Mouse (Mus musculus): Measurements from ENCODE around the gene Fbxw9. TPM values are rescaled to one million over a fixed set of nuclear protein-coding genes. Genes with fewer than 3 reads are reported as not detected.

Gene Fbxw9
- polyA plus RNA-seq, 1 experiment from 2014 or later, result 28.2 TPM

DNA sequence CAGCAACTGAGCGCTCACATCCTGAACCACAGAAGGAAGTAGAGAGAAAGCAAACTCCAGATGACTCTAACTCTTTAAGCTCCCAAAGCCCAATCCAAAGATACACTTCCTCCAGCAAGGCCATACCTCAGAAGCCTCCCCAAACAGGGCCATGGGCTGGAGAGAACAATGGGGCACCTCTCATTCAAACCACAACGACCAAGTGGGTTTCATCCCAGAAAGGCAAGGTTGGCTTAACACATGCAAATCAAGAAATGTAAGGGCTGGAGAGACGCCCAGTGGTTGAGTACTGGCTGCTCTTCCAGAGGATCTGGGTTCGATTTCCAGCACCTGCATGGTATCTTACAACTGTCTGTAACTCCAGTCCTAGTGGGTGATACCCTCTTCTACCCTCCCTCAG lies 55.6 kb downstream of the Fbxw9 start:
- H3K4me1 ChIP-seq (replicated peaks; ENCODE audit: control insufficient read depth, insufficient read depth, low read length), result no peaks in the 10 kb centered on the region
- H3K27ac ChIP-seq (ENCODE audit: low read length), result no peak overlapping the region
- no peak overlapping the region for H3K4me3 ChIP-seq (ENCODE audit: low read length)
- no peaks in the 10 kb centered on the region for H3K9me3 ChIP-seq (ENCODE audit: control insufficient read depth, low read length)
- ATAC-seq (ENCODE audit: low read depth), result no peak
- H3K4me2 ChIP-seq (ENCODE audit: low read depth, low read length), result no peak overlapping the region
- peaks cover 8% of the 10 kb centered on the region for H3K36me3 ChIP-seq (ENCODE audit: control insufficient read depth, insufficient read depth, low read length)
- no peak overlapping the region for H3K9ac ChIP-seq (ENCODE audit: low read length)
- WGBS, result 74% methylated on average over 4 of the region's 4 CpGs
- no peaks in the 10 kb centered on the region for H3K27me3 ChIP-seq (ENCODE audit: control insufficient read depth, insufficient read depth, low read depth, low read length)

Small RNA genes within 50 kb of the gene (microRNA-seq; reads per million reads assigned to microRNA genes)
- gene Gm23388 (1.8 reads per million), gene Mir7070 (0.59 reads per million)

Other genes starting within 250 kb of the Fbxw9 start
- 6.3 and 6.5 TPM in 2 replicates for gene Dand5, start 237.2 kb upstream of the Fbxw9 start, polyA plus RNA-seq (2015; fragmentation: Nextera tagmentation; extraction: Ambion mirVana)
- gene Gadd45gip1, start 228.5 kb upstream of the Fbxw9 start, polyA plus RNA-seq (2015; fragmentation: Nextera tagmentation; extraction: Ambion mirVana), result 38.6 and 43.0 TPM in 2 replicates
- gene Rad23a, start 219.4 kb upstream of the Fbxw9 start, polyA plus RNA-seq (2015; fragmentation: Nextera tagmentation; extraction: Ambion mirVana), result 110 and 120 TPM in 2 replicates
- gene Calr, start 213.1 kb upstream of the Fbxw9 start, polyA plus RNA-seq (2015; fragmentation: Nextera tagmentation; extraction: Ambion mirVana), result 980 and 996 TPM in 2 replicates
- gene Farsa, start 203.1 kb upstream of the Fbxw9 start, polyA plus RNA-seq (2015; fragmentation: Nextera tagmentation; extraction: Ambion mirVana), result 90.1 and 93.3 TPM in 2 replicates
- 58.7 and 59.6 TPM in 2 replicates for gene Syce2, start 187.9 kb upstream of the Fbxw9 start, polyA plus RNA-seq (2015; fragmentation: Nextera tagmentation; extraction: Ambion mirVana)
- 36.7 and 37.3 TPM in 2 replicates for gene Gcdh, start 166.1 kb upstream of the Fbxw9 start, polyA plus RNA-seq (2015; fragmentation: Nextera tagmentation; extraction: Ambion mirVana)
- 1.5 and 4.9 TPM in 2 replicates for gene Klf1, start 158.1 kb upstream of the Fbxw9 start, polyA plus RNA-seq (2015; fragmentation: Nextera tagmentation; extraction: Ambion mirVana)
- 19.9 and 21.1 TPM in 2 replicates for gene Dnase2a, start 151.5 kb upstream of the Fbxw9 start, polyA plus RNA-seq (2015; fragmentation: Nextera tagmentation; extraction: Ambion mirVana)
- gene Mast1, start 122.7 kb upstream of the Fbxw9 start, polyA plus RNA-seq (2015; fragmentation: Nextera tagmentation; extraction: Ambion mirVana), result 0.64 and 0.72 TPM in 2 replicates
- gene Rtbdn, start 113.1 kb upstream of the Fbxw9 start, polyA plus RNA-seq (2015; fragmentation: Nextera tagmentation; extraction: Ambion mirVana), result 0.23 and 0.29 TPM in 2 replicates
- gene Gm49661, start 90.6 kb upstream of the Fbxw9 start, polyA plus RNA-seq (2015; fragmentation: Nextera tagmentation; extraction: Ambion mirVana), result not detected in 2 replicates
- 644 and 691 TPM in 2 replicates for gene Prdx2, start 90.5 kb upstream of the Fbxw9 start, polyA plus RNA-seq (2015; fragmentation: Nextera tagmentation; extraction: Ambion mirVana)
- 114 and 119 TPM in 2 replicates for gene Rnaseh2a, start 90.3 kb upstream of the Fbxw9 start, polyA plus RNA-seq (2015; fragmentation: Nextera tagmentation; extraction: Ambion mirVana)
- gene Junb, start 81.3 kb upstream of the Fbxw9 start, polyA plus RNA-seq (2015; fragmentation: Nextera tagmentation; extraction: Ambion mirVana), result 13.7 and 15.5 TPM in 2 replicates
- 24.2 and 27.2 TPM in 2 replicates for gene Hook2, start 69.5 kb upstream of the Fbxw9 start, polyA plus RNA-seq (2015; fragmentation: Nextera tagmentation; extraction: Ambion mirVana)
- not detected in 2 replicates for gene Best2, start 45.5 kb upstream of the Fbxw9 start, polyA plus RNA-seq (2015; fragmentation: Nextera tagmentation; extraction: Ambion mirVana)
- gene Asna1, start 34.8 kb upstream of the Fbxw9 start, polyA plus RNA-seq (2015; fragmentation: Nextera tagmentation; extraction: Ambion mirVana), result 121 and 122 TPM in 2 replicates
- gene Trir, start 33.2 kb upstream of the Fbxw9 start, polyA plus RNA-seq (2015; fragmentation: Nextera tagmentation; extraction: Ambion mirVana), result 92.1 and 101 TPM in 2 replicates
- 27.7 and 29.5 TPM in 2 replicates for gene Tnpo2, start 23.1 kb upstream of the Fbxw9 start, polyA plus RNA-seq (2015; fragmentation: Nextera tagmentation; extraction: Ambion mirVana)
- not detected in 2 replicates for gene Gm5741, start 7.9 kb downstream of the Fbxw9 start, polyA plus RNA-seq (2015; fragmentation: Nextera tagmentation; extraction: Ambion mirVana)
- 51.9 and 53.9 TPM in 2 replicates for gene Dhps, start 11.7 kb downstream of the Fbxw9 start, polyA plus RNA-seq (2015; fragmentation: Nextera tagmentation; extraction: Ambion mirVana)
- 134 and 137 TPM in 2 replicates for gene Wdr83os, start 20.7 kb downstream of the Fbxw9 start, polyA plus RNA-seq (2015; fragmentation: Nextera tagmentation; extraction: Ambion mirVana)
- 45.4 and 45.8 TPM in 2 replicates for gene Wdr83, start 21.3 kb downstream of the Fbxw9 start, polyA plus RNA-seq (2015; fragmentation: Nextera tagmentation; extraction: Ambion mirVana)
- 44.6 and 48.7 TPM in 2 replicates for gene Man2b1, start 23.2 kb downstream of the Fbxw9 start, polyA plus RNA-seq (2015; fragmentation: Nextera tagmentation; extraction: Ambion mirVana)
- 3.4 and 3.7 TPM in 2 replicates for gene Zfp791, start 63.0 kb downstream of the Fbxw9 start, polyA plus RNA-seq (2015; fragmentation: Nextera tagmentation; extraction: Ambion mirVana)
- gene Cks1brt, start 91.9 kb downstream of the Fbxw9 start, polyA plus RNA-seq (2015; fragmentation: Nextera tagmentation; extraction: Ambion mirVana), result not detected in 2 replicates
- not detected in 2 replicates for gene Olfr371, start 165.9 kb downstream of the Fbxw9 start, polyA plus RNA-seq (2015; fragmentation: Nextera tagmentation; extraction: Ambion mirVana)
- gene Orc6, start 239.6 kb downstream of the Fbxw9 start, polyA plus RNA-seq (2015; fragmentation: Nextera tagmentation; extraction: Ambion mirVana), result 98.6 and 104 TPM in 2 replicates
- 148 and 151 TPM in 2 replicates for gene Vps35, start 239.7 kb downstream of the Fbxw9 start, polyA plus RNA-seq (2015; fragmentation: Nextera tagmentation; extraction: Ambion mirVana)